In genomic region chr13:112303429-112303828, GRCm38 (mm10) we compare ENCODE assay signal across 30 mouse cellular contexts. TPM values are rescaled to one million over a fixed set of nuclear protein-coding genes. Genes with fewer than 3 reads are reported as not detected.
DNase-seq lines count a peak whose midpoint lies in the region; ATAC-seq and TF ChIP-seq lines count a peak whose summit lies in the region.
"Had no signal": no experiment of that assay in that cellular context is flagged by ENCODE, and none has a peak within 500 bp of the region (broad histone marks: within the 10 kb centered on the region; RNA-seq: fewer than 3 reads in every experiment).

No protein-coding gene starts in this region.

- H3K9me3 ChIP-seq in limb, embryonic 12.5 days = no peaks in the 10 kb centered on the region
- H3K9me3 ChIP-seq in limb, embryonic 10.5 days (replicated peaks) = no peaks in the 10 kb centered on the region
- 0 out of 2 replicates have a peak, but pooled peaks cover 4% of the 10 kb centered on the region for H3K9me3 ChIP-seq in embryonic facial prominence, embryonic 14.5 days (ENCODE audit: control insufficient read depth, low read length)
- 0 out of 2 replicates have a peak, but pooled peaks cover 4% of the 10 kb centered on the region for H3K9me3 ChIP-seq in limb, embryonic 14.5 days (ENCODE audit: control insufficient read depth, low read length)
- H3K9me3 ChIP-seq: forebrain, embryonic 10.5 days; forebrain, embryonic 13.5 days; G1E; heart, embryonic 10.5 days; heart, embryonic 13.5 days had no signal

- H3K27me3 ChIP-seq in limb, embryonic 12.5 days = no peaks in the 10 kb centered on the region
- H3K27me3 ChIP-seq in limb, embryonic 10.5 days (ENCODE audit: low read depth, poor library complexity, severe bottlenecking) = no peaks in the 10 kb centered on the region
- no peaks in the 10 kb centered on the region for H3K27me3 ChIP-seq in embryonic facial prominence, embryonic 14.5 days (replicated peaks; ENCODE audit: control insufficient read depth, insufficient read depth, low read length)
- no peaks in the 10 kb centered on the region for H3K27me3 ChIP-seq in limb, embryonic 14.5 days (ENCODE audit: control insufficient read depth, insufficient read depth, low read length)
- H3K27me3 ChIP-seq: CH12.LX; forebrain, embryonic 13.5 days; heart, embryonic 13.5 days had no signal

- no peak overlapping the region for H3K9ac ChIP-seq in limb, embryonic 12.5 days (replicated peaks)
- no peak overlapping the region for H3K9ac ChIP-seq in embryonic facial prominence, embryonic 14.5 days (ENCODE audit: low read depth, low read length)
- no peak overlapping the region for H3K9ac ChIP-seq in limb, embryonic 14.5 days (ENCODE audit: low read depth, low read length, severe bottlenecking)
- H3K9ac ChIP-seq: forebrain, embryonic 13.5 days; heart, embryonic 13.5 days; hindbrain, embryonic 14.5 days had no signal

- H3K36me3 ChIP-seq in limb, embryonic 12.5 days = no peaks in the 10 kb centered on the region
- H3K36me3 ChIP-seq in limb, embryonic 10.5 days = no peaks in the 10 kb centered on the region
- H3K36me3 ChIP-seq in embryonic facial prominence, embryonic 14.5 days (ENCODE audit: control insufficient read depth, insufficient read depth, low read length) = no peaks in the 10 kb centered on the region
- no peaks in the 10 kb centered on the region for H3K36me3 ChIP-seq in limb, embryonic 14.5 days (ENCODE audit: control insufficient read depth, insufficient read depth, low read length)
- H3K36me3 ChIP-seq: forebrain, embryonic 10.5 days; G1E; heart, embryonic 10.5 days; heart, embryonic 13.5 days had no signal

- H3K4me3 ChIP-seq in limb, embryonic 12.5 days (replicated peaks) = no peak overlapping the region
- no peak overlapping the region for H3K4me3 ChIP-seq in limb, embryonic 10.5 days
- no peak overlapping the region for H3K4me3 ChIP-seq in embryonic facial prominence, embryonic 14.5 days (ENCODE audit: low read depth, low read length)
- H3K4me3 ChIP-seq in limb, embryonic 14.5 days (replicated peaks; ENCODE audit: low read length) = no peak overlapping the region
- H3K4me3 ChIP-seq: forebrain, embryonic 10.5 days; forebrain, embryonic 13.5 days; heart, adult 2 months; heart, embryonic 10.5 days; heart, embryonic 13.5 days had no signal

- H3K4me1 ChIP-seq in limb, embryonic 12.5 days (replicated peaks) = no peaks in the 10 kb centered on the region
- no peaks in the 10 kb centered on the region for H3K4me1 ChIP-seq in limb, embryonic 10.5 days
- peaks cover 7% of the 10 kb centered on the region; the same call in 1 of the 2 replicates for H3K4me1 ChIP-seq in embryonic facial prominence, embryonic 14.5 days (ENCODE audit: control insufficient read depth, insufficient read depth, low read length)
- 0 out of 2 replicates have a peak, but pooled peaks cover 2% of the 10 kb centered on the region for H3K4me1 ChIP-seq in limb, embryonic 14.5 days (ENCODE audit: control insufficient read depth, insufficient read depth, low read length)
- H3K4me1 ChIP-seq: forebrain, embryonic 10.5 days; forebrain, embryonic 13.5 days; heart, embryonic 10.5 days; heart, embryonic 13.5 days had no signal

- H3K27ac ChIP-seq in limb, embryonic 12.5 days = 0 out of 2 replicates have a peak overlapping the region, but pooled peaks have one; percentile 31
- H3K27ac ChIP-seq in limb, embryonic 10.5 days = no peak overlapping the region
- H3K27ac ChIP-seq in embryonic facial prominence, embryonic 14.5 days (replicated peaks; ENCODE audit: low read depth, low read length) = peak overlapping the region; percentile 61
- H3K27ac ChIP-seq in limb, embryonic 14.5 days (replicated peaks; ENCODE audit: low read depth, low read length) = no peak overlapping the region
- H3K27ac ChIP-seq: forebrain, embryonic 10.5 days; forebrain, embryonic 13.5 days; heart, adult 2 months; heart, embryonic 10.5 days; heart, embryonic 13.5 days; hindbrain, embryonic 14.5 days; hindbrain, postnatal 0 days had no signal

- ATAC-seq in limb, embryonic 12.5 days (ENCODE audit: insufficient number of reproducible peaks, insufficient read depth, low FRiP score, low TSS enrichment, low read depth) = no peak
- no peak for ATAC-seq in embryonic facial prominence, embryonic 14.5 days (ENCODE audit: low read depth)
- no peak for ATAC-seq in limb, embryonic 14.5 days (ENCODE audit: low FRiP score, low read depth)
- ATAC-seq: forebrain, embryonic 13.5 days; forebrain, embryonic 16.5 days; hindbrain, postnatal 0 days; inflammation-experienced regulatory T-cells, adult 6 months had no signal

- DNase-seq in limb, embryonic 10.5 days (ENCODE audit: low spot score) = no peak
- DNase-seq in embryonic facial prominence, embryonic 14.5 days (ENCODE audit: low spot score) = peak; percentile 69
- DNase-seq in limb, embryonic 14.5 days (ENCODE audit: low spot score) = peak; percentile 27
- DNase-seq in urinary bladder, postnatal 14 days (ENCODE audit: low spot score) = no peak
- DNase-seq in lung, postnatal 25 days (ENCODE audit: low spot score) = no peak
- no peak for DNase-seq in ovary, adult 18-20 months (ENCODE audit: low spot score)
- DNase-seq: adrenal gland, adult 2 months; adrenal gland, postnatal 14 days; B cell, adult 2 months; cerebellum, adult 11-12 months; cerebellum, adult 8-10 months; cerebellum, postnatal 10 days; cerebellum, postnatal 36 days; embryo, embryonic 11 days; gastrocnemius, postnatal 10 days; gastrocnemius, postnatal 36 days; heart, adult 2 months; heart, postnatal 14 days; heart, postnatal 4 days had no signal

- H3K4me2 ChIP-seq in limb, embryonic 12.5 days = no peak overlapping the region
- H3K4me2 ChIP-seq in embryonic facial prominence, embryonic 14.5 days (ENCODE audit: low read depth, low read length) = no peak overlapping the region
- H3K4me2 ChIP-seq in limb, embryonic 14.5 days (replicated peaks; ENCODE audit: low read depth, low read length, severe bottlenecking) = no peak overlapping the region
- H3K4me2 ChIP-seq: forebrain, embryonic 13.5 days; heart, embryonic 13.5 days; hindbrain, embryonic 14.5 days had no signal

- TF ChIP-seq POLR2A in limb, embryonic 14.5 days (IDR thresholded peaks at IDR 0.05; ENCODE audit: borderline replicate concordance, extremely low read depth, insufficient read depth, insufficient read length) = no peak

- WGBS in limb, embryonic 12.5 days = 72% methylated on average over 2 of the region's 2 CpGs
- 95% methylated on average over 2 of the region's 2 CpGs for WGBS in limb, embryonic 10.5 days
- 60% methylated on average over 2 of the region's 2 CpGs for WGBS in embryonic facial prominence, embryonic 14.5 days
- 64% methylated on average over 2 of the region's 2 CpGs for WGBS in limb, embryonic 14.5 days

RNA-seq across cellular contexts. Expression of gene Ankrd55, which starts 15.2 kb away (rescaled TPM):
- polyA plus RNA-seq in limb, embryonic 12.5 days (2016; fragmentation: Nextera tagmentation; extraction: Ambion mirVana) = 0.65 and 0.89 TPM in 2 replicates
- 0.23 and 0.46 TPM in 2 replicates for polyA plus RNA-seq in limb, embryonic 10.5 days (2016; fragmentation: Nextera tagmentation; extraction: Ambion mirVana)
- polyA plus RNA-seq in embryonic facial prominence, embryonic 14.5 days (2014; fragmentation: Nextera tagmentation; extraction: Ambion mirVana) = 0.92 and 1.2 TPM in 2 replicates
- 1.6 and 2.2 TPM in 2 replicates for polyA plus RNA-seq in limb, embryonic 14.5 days (2012; rRNA removed)
- 0.98 and 1.0 TPM in 2 replicates for polyA plus RNA-seq in limb, embryonic 14.5 days (2014; fragmentation: Nextera tagmentation; extraction: Ambion mirVana)
- polyA plus RNA-seq: G1E; heart, embryonic 10.5 days had no signal

Comparison
In these comparisons a context has a peak if more than half of its experiments do, and no peak if none do; other contexts are left out.
1. H3K27ac ChIP-seq: peak in limb, embryonic 12.5 days (single experiment) and embryonic facial prominence, embryonic 14.5 days (single experiment); none in limb, embryonic 10.5 days (single experiment) and limb, embryonic 14.5 days (single experiment).
2. DNase-seq: peak in embryonic facial prominence, embryonic 14.5 days (single experiment) and limb, embryonic 14.5 days (single experiment); none in limb, embryonic 10.5 days (single experiment), urinary bladder, postnatal 14 days (single experiment), lung, postnatal 25 days (single experiment) and ovary, adult 18-20 months (single experiment).